In genomic region chr7:101301881-101302456, GRCm38 (mm10) we compare ENCODE assay signal across 8 mouse cellular contexts. TPM values are rescaled to one million over a fixed set of nuclear protein-coding genes. Genes with fewer than 3 reads are reported as not detected.
A peak's percentile ranks its signal among the peaks of the same experiment; 100 is the strongest.
DNase-seq lines count a peak whose midpoint lies in the region; ATAC-seq lines count a peak whose summit lies in the region.

Atg16l2 (minus strand) TSS chr7:101302251.

- DNase-seq in B cell, adult 2 months: peak; percentile 99
- DNase-seq in brain, adult 2 months (ENCODE audit: low read depth, low spot score): peak; percentile 99
- DNase-seq in heart, embryonic 10.5 days (ENCODE audit: low spot score): peak; percentile 96
- peak; percentile 88 for DNase-seq in liver
- DNase-seq in spleen, postnatal 4 days (ENCODE audit: low spot score in 2 of 2): peak; percentile 90 to 94

- peaks cover 42% of the 10 kb centered on the region for H3K27me3 ChIP-seq in heart, embryonic 10.5 days (ENCODE audit: insufficient read depth, poor library complexity, severe bottlenecking)
- H3K27me3 ChIP-seq in kidney, embryonic 15.5 days: peaks cover 28% of the 10 kb centered on the region

- peak within 1 kb of the TSS; percentile 86 for H3K4me2 ChIP-seq in kidney, embryonic 15.5 days

- H3K27ac ChIP-seq in heart, embryonic 10.5 days: peak within 1 kb of the TSS; percentile 83
- H3K27ac ChIP-seq in kidney, embryonic 15.5 days: peak within 1 kb of the TSS; percentile 70

- H3K36me3 ChIP-seq in heart, embryonic 10.5 days: 0 out of 2 replicates have a peak, but pooled peaks cover 2% of the 10 kb centered on the region
- H3K36me3 ChIP-seq in kidney, embryonic 15.5 days: no peaks in the 10 kb centered on the region

- peak; percentile 91 for ATAC-seq in erythroblast, adult 5-6 weeks (replicated peaks; ENCODE audit: low FRiP score, poor library complexity, severe bottlenecking)
- peak; percentile 96 for ATAC-seq in kidney, embryonic 15.5 days (replicated peaks; ENCODE audit: low FRiP score)
- peak; percentile 82 for ATAC-seq in monocyte, adult 5-6 weeks (replicated peaks; ENCODE audit: insufficient number of reproducible peaks, low FRiP score, low TSS enrichment, poor library complexity, severe bottlenecking)

- under 1% methylated on average over 39 of the region's 39 CpGs for WGBS in heart, embryonic 10.5 days
- 1% methylated on average over 39 of the region's 39 CpGs for WGBS in kidney, embryonic 15.5 days

- no peaks in the 10 kb centered on the region for H3K9me3 ChIP-seq in heart, embryonic 10.5 days
- no peaks in the 10 kb centered on the region for H3K9me3 ChIP-seq in kidney, embryonic 15.5 days (replicated peaks)

- peak within 1 kb of the TSS; percentile 75 for H3K4me3 ChIP-seq in heart, embryonic 10.5 days
- H3K4me3 ChIP-seq in kidney, embryonic 15.5 days (replicated peaks): peak within 1 kb of the TSS; percentile 64

- H3K9ac ChIP-seq in kidney, embryonic 15.5 days: peak within 1 kb of the TSS; percentile 50

- peaks cover 24% of the 10 kb centered on the region for H3K4me1 ChIP-seq in heart, embryonic 10.5 days
- peaks cover 27% of the 10 kb centered on the region for H3K4me1 ChIP-seq in kidney, embryonic 15.5 days

RNA-seq across cellular contexts. Expression of gene Atg16l2, which starts in this region (rescaled TPM):
- 1.7 and 3.3 TPM in 2 replicates for total RNA-seq in erythroblast, adult 5-6 weeks (2015; ENCODE audit: low replicate concordance)
- total RNA-seq in erythroblast, adult 5-6 weeks (2017; ENCODE audit: low replicate concordance): 0.70 and 1.2 TPM in 2 replicates
- polyA plus RNA-seq in heart, embryonic 10.5 days (2016; fragmentation: Nextera tagmentation; extraction: Ambion mirVana): 19.2 and 22.1 TPM in 2 replicates
- polyA plus RNA-seq in kidney, embryonic 15.5 days (2015; fragmentation: Nextera tagmentation; extraction: Ambion mirVana): 17.4 and 18.5 TPM in 2 replicates
- total RNA-seq in monocyte, adult 5-6 weeks (2017): 21.8 to 36.0 TPM (median 26.3 TPM) in 3 replicates

Comparison
In these comparisons a context has a peak if more than half of its experiments do, and no peak if none do; other contexts are left out.
1. Peak in every context shown above with its lines: DNase-seq, ATAC-seq, H3K4me3 ChIP-seq and H3K27ac ChIP-seq.